ENCODE assay signal across 8 mouse cellular contexts in genomic region chr10:84577071-84577727, GRCm38 (mm10). TPM values are rescaled to one million over a fixed set of nuclear protein-coding genes. Genes with fewer than 3 reads are reported as not detected.
DNase-seq lines count a peak whose midpoint lies in the region; ATAC-seq and TF ChIP-seq lines count a peak whose summit lies in the region.

No protein-coding gene starts in this region.

- H3K9me3 ChIP-seq in heart, embryonic 13.5 days = no peaks in the 10 kb centered on the region
- no peaks in the 10 kb centered on the region for H3K9me3 ChIP-seq in liver, embryonic 13.5 days (replicated peaks)
- no peaks in the 10 kb centered on the region for H3K9me3 ChIP-seq in stomach, embryonic 14.5 days (ENCODE audit: control insufficient read depth, low read depth, low read length)

- peak; percentile 12 for ATAC-seq in heart, embryonic 13.5 days (ENCODE audit: extremely low read depth, insufficient number of reproducible peaks, low FRiP score, low TSS enrichment)
- ATAC-seq in liver, embryonic 13.5 days (ENCODE audit: low read depth) = no peak
- ATAC-seq in stomach, embryonic 14.5 days (ENCODE audit: insufficient number of reproducible peaks, insufficient read depth, low FRiP score, low read depth) = peak; percentile 19; the same call in 1 of the 2 replicates

- H3K27me3 ChIP-seq in heart, embryonic 13.5 days (replicated peaks) = 0 out of 2 replicates have a peak, but pooled peaks cover 7% of the 10 kb centered on the region
- no peaks in the 10 kb centered on the region for H3K27me3 ChIP-seq in liver, embryonic 13.5 days
- H3K27me3 ChIP-seq in stomach, embryonic 14.5 days (ENCODE audit: control insufficient read depth, insufficient read depth, low read length) = no peaks in the 10 kb centered on the region

- WGBS in heart, embryonic 13.5 days = 3% methylated on average over 38 of the region's 38 CpGs
- WGBS in liver, embryonic 13.5 days (ENCODE audit: insufficient replicate concordance) = 2% methylated on average over 38 of the region's 38 CpGs
- 2% methylated on average over 38 of the region's 38 CpGs for WGBS in stomach, embryonic 14.5 days

- peak overlapping the region; percentile 83 for H3K4me3 ChIP-seq in heart, embryonic 13.5 days
- peak overlapping the region; percentile 89 for H3K4me3 ChIP-seq in liver, embryonic 13.5 days (replicated peaks)
- H3K4me3 ChIP-seq in stomach, embryonic 14.5 days (ENCODE audit: low read depth, low read length) = peak overlapping the region; percentile 88

- no peak for TF ChIP-seq CTCF in brain, embryonic 14.5 days (IDR thresholded peaks at IDR 0.05; ENCODE audit: borderline replicate concordance, extremely low read depth, insufficient read depth, insufficient read length)

- TF ChIP-seq POLR2A in brain, embryonic 14.5 days (IDR thresholded peaks at IDR 0.05; ENCODE audit: borderline replicate concordance, extremely low read depth, insufficient read depth, insufficient read length, poor library complexity, severe bottlenecking) = no peak

- no peaks in the 10 kb centered on the region for H3K36me3 ChIP-seq in heart, embryonic 13.5 days
- H3K36me3 ChIP-seq in liver, embryonic 13.5 days = no peaks in the 10 kb centered on the region
- no peaks in the 10 kb centered on the region for H3K36me3 ChIP-seq in stomach, embryonic 14.5 days (ENCODE audit: control insufficient read depth, insufficient read depth, low read length)

- peaks cover 39% of the 10 kb centered on the region for H3K4me1 ChIP-seq in heart, embryonic 13.5 days
- peaks cover 65% of the 10 kb centered on the region for H3K4me1 ChIP-seq in liver, embryonic 13.5 days (replicated peaks)
- H3K4me1 ChIP-seq in stomach, embryonic 14.5 days (ENCODE audit: control insufficient read depth, insufficient read depth, low read length) = no peaks in the 10 kb centered on the region; the same call in 1 of the 2 replicates

- H3K9ac ChIP-seq in heart, embryonic 13.5 days = peak overlapping the region; percentile 87
- H3K9ac ChIP-seq in liver, embryonic 13.5 days = peak overlapping the region; percentile 85
- peak overlapping the region; percentile 50 for H3K9ac ChIP-seq in stomach, embryonic 14.5 days (replicated peaks; ENCODE audit: low read depth, low read length)

- DNase-seq in CD4-positive helper T cell, adult 2 months (ENCODE audit: low read depth, low spot score) = peak; percentile 86
- peak; percentile 69 for DNase-seq in brain, embryonic 14.5 days (ENCODE audit: low read depth)
- DNase-seq in fibroblast of lung, adult 2 months (ENCODE audit: low read depth) = peak; percentile 76
- DNase-seq in kidney, postnatal 14 days = peak; percentile 88
- DNase-seq in liver, embryonic 13.5 days = peak; percentile 52
- peak; percentile 88 to 89 for DNase-seq in natural killer cell, adult 2 months (ENCODE audit: low spot score in 2 of 2)

- H3K4me2 ChIP-seq in heart, embryonic 13.5 days = peak overlapping the region; percentile 90
- H3K4me2 ChIP-seq in liver, embryonic 13.5 days = peak overlapping the region; percentile 95
- H3K4me2 ChIP-seq in stomach, embryonic 14.5 days (replicated peaks; ENCODE audit: low read depth, low read length) = peak overlapping the region; percentile 86

- H3K27ac ChIP-seq in heart, embryonic 13.5 days (replicated peaks) = peak overlapping the region; percentile 85
- peak overlapping the region; percentile 96 for H3K27ac ChIP-seq in liver, embryonic 13.5 days
- 0 out of 2 replicates have a peak overlapping the region, but pooled peaks have one; percentile 80 for H3K27ac ChIP-seq in stomach, embryonic 14.5 days (ENCODE audit: low read length)

RNA-seq across cellular contexts. Expression of gene Tcp11l2, which starts 0.8 kb away (rescaled TPM):
- 15.6 and 18.8 TPM in 2 replicates for polyA plus RNA-seq in brain, embryonic 14.5 days (2012; rRNA removed)
- 27.9 and 30.6 TPM in 2 replicates for polyA plus RNA-seq in heart, embryonic 13.5 days (2015; fragmentation: Nextera tagmentation; extraction: Ambion mirVana)
- polyA plus RNA-seq in liver, embryonic 13.5 days (2015; fragmentation: Nextera tagmentation; extraction: Ambion mirVana) = 39.0 and 46.5 TPM in 2 replicates
- polyA plus RNA-seq in stomach, embryonic 14.5 days (2014; fragmentation: Nextera tagmentation; extraction: Ambion mirVana) = 14.7 and 14.9 TPM in 2 replicates

RNA-seq across cellular contexts. Expression of gene Ckap4, which starts 43.3 kb away (rescaled TPM):
- 41.8 and 61.9 TPM in 2 replicates for polyA plus RNA-seq in brain, embryonic 14.5 days (2012; rRNA removed)
- polyA plus RNA-seq in heart, embryonic 13.5 days (2015; fragmentation: Nextera tagmentation; extraction: Ambion mirVana) = 87.9 and 91.5 TPM in 2 replicates
- 9.8 and 11.3 TPM in 2 replicates for polyA plus RNA-seq in liver, embryonic 13.5 days (2015; fragmentation: Nextera tagmentation; extraction: Ambion mirVana)
- 89.3 and 114 TPM in 2 replicates for polyA plus RNA-seq in stomach, embryonic 14.5 days (2014; fragmentation: Nextera tagmentation; extraction: Ambion mirVana)

RNA-seq across cellular contexts. Expression of gene Polr3b, which starts 44.9 kb away (rescaled TPM):
- 8.8 and 13.5 TPM in 2 replicates for polyA plus RNA-seq in brain, embryonic 14.5 days (2012; rRNA removed)
- 9.4 and 10.7 TPM in 2 replicates for polyA plus RNA-seq in heart, embryonic 13.5 days (2015; fragmentation: Nextera tagmentation; extraction: Ambion mirVana)
- 5.7 and 8.4 TPM in 2 replicates for polyA plus RNA-seq in liver, embryonic 13.5 days (2015; fragmentation: Nextera tagmentation; extraction: Ambion mirVana)
- 13.7 and 16.9 TPM in 2 replicates for polyA plus RNA-seq in stomach, embryonic 14.5 days (2014; fragmentation: Nextera tagmentation; extraction: Ambion mirVana)
